Mouse (Mus musculus): ENCODE results near the gene Mvb12b. TPM values are rescaled to one million over a fixed set of nuclear protein-coding genes. Genes with fewer than 3 reads are reported as not detected.

The Mvb12b gene
- polyA plus RNA-seq, 1 experiment from 2014 or later = 56.9 TPM

- no peaks in the 10 kb centered on the region for H3K27me3 ChIP-seq (ENCODE audit: control insufficient read depth, insufficient read depth, low read depth, low read length)
- no peak for ATAC-seq
- 76% methylated on average over 2 of the region's 2 CpGs for WGBS
- no peak overlapping the region for H3K27ac ChIP-seq (ENCODE audit: low read length)
- no peaks in the 10 kb centered on the region for H3K9me3 ChIP-seq (replicated peaks; ENCODE audit: control insufficient read depth, low read length, poor library complexity, severe bottlenecking)
- H3K4me3 ChIP-seq (ENCODE audit: low read depth, low read length) = no peak overlapping the region
- H3K9ac ChIP-seq (ENCODE audit: low read depth, low read length) = no peak overlapping the region
- peaks cover 11% of the 10 kb centered on the region for H3K36me3 ChIP-seq (ENCODE audit: control insufficient read depth, insufficient read depth, low read length)
- H3K4me1 ChIP-seq (ENCODE audit: control insufficient read depth, insufficient read depth, low read length) = peaks cover 2% of the 10 kb centered on the region; the same call in 1 of the 2 replicates
- no peak overlapping the region for H3K4me2 ChIP-seq (ENCODE audit: low read length)
Observed at GRCm38 (mm10) chr2:33829870-33830269, 57.9 kb downstream of the Mvb12b start.

GRCm38 (mm10) chr2:33826777-33827176 lies 61.0 kb downstream of the Mvb12b start:
- Histone ChIP-seq H3K9me3 (replicated peaks; ENCODE audit: control insufficient read depth, low read length, poor library complexity, severe bottlenecking) (no peaks in the 10 kb centered on the region), H3K27ac (ENCODE audit: low read length) (no peak overlapping the region), H3K4me3 (ENCODE audit: low read depth, low read length) (no peak overlapping the region), H3K4me1 (ENCODE audit: control insufficient read depth, insufficient read depth, low read length) (peaks cover 11% of the 10 kb centered on the region), H3K27me3 (ENCODE audit: control insufficient read depth, insufficient read depth, low read depth, low read length) (no peaks in the 10 kb centered on the region), H3K4me2 (ENCODE audit: low read length) (no peak overlapping the region), H3K36me3 (ENCODE audit: control insufficient read depth, insufficient read depth, low read length) (peaks cover 14% of the 10 kb centered on the region), H3K9ac (ENCODE audit: low read depth, low read length) (no peak overlapping the region)
- no peak for ATAC-seq
- WGBS = 88% methylated on average over 6 of the region's 6 CpGs

GRCm38 (mm10) chr2:33824935-33825514 lies 62.7 kb downstream of the Mvb12b start:
- Histone ChIP-seq H3K27ac (ENCODE audit: low read length) (no peak overlapping the region), H3K27me3 (ENCODE audit: control insufficient read depth, insufficient read depth, low read depth, low read length) (no peaks in the 10 kb centered on the region), H3K4me3 (ENCODE audit: low read depth, low read length) (no peak overlapping the region), H3K36me3 (ENCODE audit: control insufficient read depth, insufficient read depth, low read length) (peaks cover 23% of the 10 kb centered on the region), H3K9ac (ENCODE audit: low read depth, low read length) (no peak overlapping the region), H3K9me3 (replicated peaks; ENCODE audit: control insufficient read depth, low read length, poor library complexity, severe bottlenecking) (no peaks in the 10 kb centered on the region), H3K4me1 (ENCODE audit: control insufficient read depth, insufficient read depth, low read length) (peaks cover 9% of the 10 kb centered on the region), H3K4me2 (ENCODE audit: low read length) (no peak overlapping the region)
- WGBS = 87% methylated on average over 11 of the region's 11 CpGs
- ATAC-seq = no peak

- Histone ChIP-seq H3K27me3 (ENCODE audit: control insufficient read depth, insufficient read depth, low read depth, low read length) (no peaks in the 10 kb centered on the region), H3K9me3 (replicated peaks; ENCODE audit: control insufficient read depth, low read length, poor library complexity, severe bottlenecking) (no peaks in the 10 kb centered on the region), H3K9ac (ENCODE audit: low read depth, low read length) (peak overlapping the region; percentile 38; the same call in 1 of the 2 replicates), H3K4me3 (ENCODE audit: low read depth, low read length) (no peak overlapping the region), H3K27ac (ENCODE audit: low read length) (peak overlapping the region; percentile 74), H3K4me1 (ENCODE audit: control insufficient read depth, insufficient read depth, low read length) (peaks cover 9% of the 10 kb centered on the region), H3K36me3 (ENCODE audit: control insufficient read depth, insufficient read depth, low read length) (peaks cover 28% of the 10 kb centered on the region), H3K4me2 (ENCODE audit: low read length) (no peak overlapping the region)
- 20% methylated on average over 13 of the region's 13 CpGs for WGBS
- ATAC-seq = peak; percentile 82
Observed at GRCm38 (mm10) chr2:33821677-33822607, 65.8 kb downstream of the Mvb12b start.

GRCm38 (mm10) chr2:33820450-33820849 lies 67.3 kb downstream of the Mvb12b start:
- H3K36me3 ChIP-seq (ENCODE audit: control insufficient read depth, insufficient read depth, low read length) = peaks cover 28% of the 10 kb centered on the region
- H3K4me1 ChIP-seq (ENCODE audit: control insufficient read depth, insufficient read depth, low read length) = peaks cover 9% of the 10 kb centered on the region
- H3K4me3 ChIP-seq (ENCODE audit: low read depth, low read length) = no peak overlapping the region
- no peak for ATAC-seq
- WGBS = 97% methylated on average over 3 of the region's 3 CpGs
- H3K9ac ChIP-seq (ENCODE audit: low read depth, low read length) = no peak overlapping the region
- H3K9me3 ChIP-seq (replicated peaks; ENCODE audit: control insufficient read depth, low read length, poor library complexity, severe bottlenecking) = no peaks in the 10 kb centered on the region
- H3K27ac ChIP-seq (ENCODE audit: low read length) = no peak overlapping the region
- H3K27me3 ChIP-seq (ENCODE audit: control insufficient read depth, insufficient read depth, low read depth, low read length) = no peaks in the 10 kb centered on the region
- H3K4me2 ChIP-seq (ENCODE audit: low read length) = no peak overlapping the region

GRCm38 (mm10) chr2:33820037-33820436 lies 67.7 kb downstream of the Mvb12b start:
- H3K36me3 ChIP-seq (ENCODE audit: control insufficient read depth, insufficient read depth, low read length) = peaks cover 26% of the 10 kb centered on the region
- ATAC-seq = no peak
- 79% methylated on average over 5 of the region's 5 CpGs for WGBS

GRCm38 (mm10) chr2:33818385-33818784 lies 69.4 kb downstream of the Mvb12b start:
- ATAC-seq = no peak
- H3K4me3 ChIP-seq (ENCODE audit: low read depth, low read length) = no peak overlapping the region
- H3K4me1 ChIP-seq (ENCODE audit: control insufficient read depth, insufficient read depth, low read length) = peaks cover 22% of the 10 kb centered on the region
- H3K9ac ChIP-seq (ENCODE audit: low read depth, low read length) = no peak overlapping the region
- no peaks in the 10 kb centered on the region for H3K27me3 ChIP-seq (ENCODE audit: control insufficient read depth, insufficient read depth, low read depth, low read length)
- no peak overlapping the region for H3K27ac ChIP-seq (ENCODE audit: low read length)
- no peak overlapping the region for H3K4me2 ChIP-seq (ENCODE audit: low read length)
- peaks cover 19% of the 10 kb centered on the region for H3K36me3 ChIP-seq (ENCODE audit: control insufficient read depth, insufficient read depth, low read length)
- WGBS = 94% methylated on average over 2 of the region's 2 CpGs
- H3K9me3 ChIP-seq (replicated peaks; ENCODE audit: control insufficient read depth, low read length, poor library complexity, severe bottlenecking) = no peaks in the 10 kb centered on the region

More at GRCm38 (mm10) chr2:33820037-33820436, 67.7 kb downstream of the Mvb12b start:
- Histone ChIP-seq H3K4me1 (ENCODE audit: control insufficient read depth, insufficient read depth, low read length) (peaks cover 9% of the 10 kb centered on the region), H3K27me3 (ENCODE audit: control insufficient read depth, insufficient read depth, low read depth, low read length) (no peaks in the 10 kb centered on the region), H3K9me3 (replicated peaks; ENCODE audit: control insufficient read depth, low read length, poor library complexity, severe bottlenecking) (no peaks in the 10 kb centered on the region), H3K4me2 (ENCODE audit: low read length) (no peak overlapping the region), H3K9ac (ENCODE audit: low read depth, low read length) (no peak overlapping the region), H3K4me3 (ENCODE audit: low read depth, low read length) (no peak overlapping the region), H3K27ac (ENCODE audit: low read length) (no peak overlapping the region)

GRCm38 (mm10) chr2:33817663-33818346 lies 69.9 kb downstream of the Mvb12b start:
- no peak for ATAC-seq
- Histone ChIP-seq H3K9ac (ENCODE audit: low read depth, low read length) (no peak overlapping the region), H3K4me2 (ENCODE audit: low read length) (no peak overlapping the region), H3K4me3 (ENCODE audit: low read depth, low read length) (no peak overlapping the region), H3K9me3 (replicated peaks; ENCODE audit: control insufficient read depth, low read length, poor library complexity, severe bottlenecking) (no peaks in the 10 kb centered on the region), H3K4me1 (ENCODE audit: control insufficient read depth, insufficient read depth, low read length) (peaks cover 26% of the 10 kb centered on the region), H3K27ac (ENCODE audit: low read length) (no peak overlapping the region), H3K36me3 (ENCODE audit: control insufficient read depth, insufficient read depth, low read length) (peaks cover 14% of the 10 kb centered on the region), H3K27me3 (ENCODE audit: control insufficient read depth, insufficient read depth, low read depth, low read length) (no peaks in the 10 kb centered on the region)
- WGBS = 81% methylated on average over 9 of the region's 9 CpGs
